Mouse (Mus musculus): ENCODE results near the gene Klrb1b. TPM values are rescaled to one million over a fixed set of nuclear protein-coding genes. Genes with fewer than 3 reads are reported as not detected.
"Not testable (repeated sequence)": the region's sequence is repeated elsewhere in the genome, so short reads cannot be mapped to it uniquely, and the experiment has no call there.

Klrb1b gene
- polyA plus RNA-seq, 1 experiment, result not detected

DNA sequence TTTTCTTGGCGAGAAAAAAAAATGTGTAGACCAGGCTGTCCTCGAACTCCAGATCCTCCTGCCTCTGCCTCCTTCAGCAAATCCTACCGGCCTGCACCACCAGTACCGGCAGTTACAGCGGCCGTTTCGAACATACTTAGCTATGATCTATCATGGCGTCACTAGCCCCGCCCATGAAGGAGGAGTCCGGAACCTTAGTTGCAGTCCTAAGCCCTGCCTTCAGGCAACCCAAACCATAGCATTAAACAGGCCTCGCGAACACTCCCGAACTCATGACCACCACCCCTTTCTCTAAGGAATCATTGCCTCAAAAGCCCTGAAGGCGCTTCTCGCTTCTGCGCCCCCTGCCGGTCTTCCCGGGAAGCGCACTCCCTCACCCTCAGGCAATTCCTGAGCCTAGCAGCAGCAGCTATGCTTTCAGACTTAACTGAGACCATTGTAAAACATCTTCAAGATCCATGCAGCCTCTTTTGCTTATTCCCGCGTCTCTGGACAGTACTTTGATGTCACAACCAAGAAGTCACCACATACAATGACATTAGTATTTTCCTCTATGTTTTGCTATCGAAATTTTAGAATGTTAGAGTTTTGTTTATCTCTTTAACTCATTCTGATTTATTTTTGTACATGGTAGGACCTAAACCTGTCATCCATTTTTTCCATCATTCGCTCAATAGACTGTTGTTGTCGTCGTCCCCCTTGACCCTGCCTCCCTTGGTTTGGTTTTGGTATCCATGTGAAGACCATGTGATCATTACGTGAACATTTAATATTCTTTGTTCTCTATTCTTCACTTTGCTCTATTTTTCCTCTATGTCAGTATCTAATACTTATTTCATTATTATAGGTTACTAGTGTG lies 22.9 kb downstream of the Klrb1b start:
- peak overlapping the region; percentile 93 for H3K4me3 ChIP-seq (replicated peaks)
- H3K36me3 ChIP-seq (replicated peaks; ENCODE audit: low read length), result no peaks in the 10 kb centered on the region
- no peaks in the 10 kb centered on the region for H3K9me3 ChIP-seq
- no peaks in the 10 kb centered on the region for H3K27me3 ChIP-seq (replicated peaks)
- no peak for TF ChIP-seq GATA1 (IDR thresholded peaks at IDR 0.05; ENCODE audit: borderline replicate concordance, low read length)
- TF ChIP-seq FLI1 (IDR thresholded peaks at IDR 0.05; ENCODE audit: low read length), result no peak
- peaks cover 38% of the 10 kb centered on the region for H3K4me1 ChIP-seq

GRCm38 (mm10) chr6:128802557-128802956 lies 23.6 kb downstream of the Klrb1b start:
- Histone ChIP-seq H3K9me3 (no peaks in the 10 kb centered on the region), H3K4me3 (replicated peaks) (peak overlapping the region; percentile 93), H3K27me3 (replicated peaks) (no peaks in the 10 kb centered on the region), H3K4me1 (peaks cover 45% of the 10 kb centered on the region), H3K36me3 (replicated peaks; ENCODE audit: low read length) (no peaks in the 10 kb centered on the region)
- no peak for TF ChIP-seq FLI1 (IDR thresholded peaks at IDR 0.05; ENCODE audit: low read length)
- TF ChIP-seq GATA1 (IDR thresholded peaks at IDR 0.05; ENCODE audit: borderline replicate concordance, low read length), result no peak

GRCm38 (mm10) chr6:128800696-128801095 lies 25.4 kb downstream of the Klrb1b start:
- H3K36me3 ChIP-seq (replicated peaks; ENCODE audit: low read length); H3K9me3 ChIP-seq; H3K27me3 ChIP-seq (replicated peaks); H3K4me3 ChIP-seq (replicated peaks): not testable (repeated sequence)
- peaks cover 61% of the 10 kb centered on the region for H3K4me1 ChIP-seq

GRCm38 (mm10) chr6:128799896-128800270 lies 26.2 kb downstream of the Klrb1b start:
- Histone ChIP-seq H3K4me1 (peaks cover 59% of the 10 kb centered on the region), H3K27me3 (replicated peaks) (no peaks in the 10 kb centered on the region), H3K4me3 (replicated peaks) (peak overlapping the region; percentile 89), H3K36me3 (replicated peaks; ENCODE audit: low read length) (no peaks in the 10 kb centered on the region), H3K9me3 (no peaks in the 10 kb centered on the region)
- TF ChIP-seq GATA1 (IDR thresholded peaks at IDR 0.05; ENCODE audit: borderline replicate concordance, low read length) (no peak), FLI1 (IDR thresholded peaks at IDR 0.05; ENCODE audit: low read length) (no peak)

GRCm38 (mm10) chr6:128799144-128799895 lies 26.8 kb downstream of the Klrb1b start:
- H3K9me3 ChIP-seq; H3K27me3 ChIP-seq (replicated peaks); H3K36me3 ChIP-seq (replicated peaks; ENCODE audit: low read length): not testable (repeated sequence)
- H3K4me3 ChIP-seq (replicated peaks), result peak overlapping the region; percentile 93
- peaks cover 55% of the 10 kb centered on the region for H3K4me1 ChIP-seq

DNA sequence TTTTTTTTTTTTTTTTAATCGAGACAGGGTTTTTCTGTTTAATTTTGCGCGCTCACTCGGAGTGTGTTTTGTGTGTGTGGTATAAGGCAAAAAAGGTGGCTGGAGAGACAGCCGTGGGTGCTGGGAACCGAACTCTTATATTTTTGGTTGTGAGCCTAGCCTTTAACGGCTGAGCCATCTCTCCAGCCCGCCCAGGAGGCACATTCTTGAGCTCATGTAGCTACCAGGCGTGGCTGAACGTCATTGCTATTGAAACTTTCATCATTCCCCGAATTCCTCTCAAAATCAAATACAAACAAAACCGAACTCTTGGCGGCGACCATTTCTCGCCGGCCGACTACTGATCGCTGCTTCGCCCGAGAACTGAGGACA lies 27.4 kb downstream of the Klrb1b start:
- not testable (repeated sequence) for H3K9me3 ChIP-seq; H3K36me3 ChIP-seq (replicated peaks; ENCODE audit: low read length); H3K27me3 ChIP-seq (replicated peaks)
- peak overlapping the region; percentile 90 for H3K4me3 ChIP-seq (replicated peaks)
- H3K4me1 ChIP-seq, result peaks cover 51% of the 10 kb centered on the region

DNA sequence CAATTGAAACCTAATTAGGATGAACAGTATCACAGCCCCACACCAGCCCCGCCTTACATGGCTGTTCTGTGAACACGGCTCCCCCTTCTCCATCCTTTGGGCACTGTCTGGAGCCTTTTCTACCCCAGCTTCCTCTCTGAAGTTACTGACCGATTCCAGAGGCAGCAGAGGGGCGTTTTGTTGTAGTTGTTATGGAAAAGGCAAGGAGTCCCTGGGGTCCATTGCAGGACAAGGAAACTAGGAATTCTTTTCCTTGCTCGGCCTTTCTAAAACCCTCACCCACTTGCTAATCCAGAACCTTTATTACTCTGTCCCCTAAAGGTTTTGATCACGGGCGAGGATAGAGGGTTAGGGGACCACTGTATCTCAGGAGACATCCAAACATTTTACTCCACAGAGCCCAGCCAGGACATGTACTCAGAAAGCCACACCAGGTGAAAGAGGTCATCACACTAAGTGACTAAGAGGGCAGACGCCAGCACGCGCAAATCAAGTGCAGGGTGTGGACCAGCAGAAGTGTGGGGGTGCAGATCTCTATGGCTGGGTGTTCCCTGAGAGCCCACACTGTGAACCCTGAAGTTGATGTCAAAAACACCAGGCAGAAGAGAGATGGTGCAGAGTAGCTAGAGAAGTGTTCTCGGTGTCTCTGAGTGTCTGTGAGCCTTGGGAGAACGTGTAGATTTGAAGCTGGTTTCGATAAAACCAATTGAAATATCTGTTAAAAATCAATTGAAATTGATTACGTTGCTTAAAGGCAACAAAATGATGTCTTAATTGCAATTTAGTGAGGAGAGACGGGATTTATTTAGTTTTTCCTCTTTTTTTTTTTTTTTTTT lies 28.0 kb downstream of the Klrb1b start:
- peak overlapping the region; percentile 83 for H3K4me3 ChIP-seq (replicated peaks)

GRCm38 (mm10) chr6:128797185-128797905 lies 28.8 kb downstream of the Klrb1b start:
- Histone ChIP-seq H3K4me3 (replicated peaks) (no peak overlapping the region), H3K4me1 (peaks cover 53% of the 10 kb centered on the region), H3K36me3 (replicated peaks; ENCODE audit: low read length) (no peaks in the 10 kb centered on the region), H3K9me3 (no peaks in the 10 kb centered on the region), H3K27me3 (replicated peaks) (no peaks in the 10 kb centered on the region)
- TF ChIP-seq GATA1 (IDR thresholded peaks at IDR 0.05; ENCODE audit: borderline replicate concordance, low read length) (no peak), FLI1 (IDR thresholded peaks at IDR 0.05; ENCODE audit: low read length) (no peak)

More for the DNA sequence above, 28.0 kb downstream of the Klrb1b start:
- Histone ChIP-seq H3K36me3 (replicated peaks; ENCODE audit: low read length) (no peaks in the 10 kb centered on the region), H3K9me3 (no peaks in the 10 kb centered on the region), H3K27me3 (replicated peaks) (no peaks in the 10 kb centered on the region), H3K4me1 (peaks cover 52% of the 10 kb centered on the region)
- TF ChIP-seq FLI1 (IDR thresholded peaks at IDR 0.05; ENCODE audit: low read length), result no peak
- TF ChIP-seq GATA1 (IDR thresholded peaks at IDR 0.05; ENCODE audit: borderline replicate concordance, low read length), result no peak

GRCm38 (mm10) chr6:128796321-128796955 lies 29.7 kb downstream of the Klrb1b start:
- Histone ChIP-seq H3K9me3 (no peaks in the 10 kb centered on the region), H3K4me1 (peaks cover 46% of the 10 kb centered on the region), H3K4me3 (replicated peaks) (peak overlapping the region; percentile 74), H3K27me3 (replicated peaks) (no peaks in the 10 kb centered on the region), H3K36me3 (replicated peaks; ENCODE audit: low read length) (no peaks in the 10 kb centered on the region)
- no peak for TF ChIP-seq FLI1 (IDR thresholded peaks at IDR 0.05; ENCODE audit: low read length)
- no peak for TF ChIP-seq GATA1 (IDR thresholded peaks at IDR 0.05; ENCODE audit: borderline replicate concordance, low read length)

Measured in megakaryocyte, embryonic 14.5 days (primary cell).